Mouse (Mus musculus): ENCODE measurements around the gene Enox2.

DNA sequence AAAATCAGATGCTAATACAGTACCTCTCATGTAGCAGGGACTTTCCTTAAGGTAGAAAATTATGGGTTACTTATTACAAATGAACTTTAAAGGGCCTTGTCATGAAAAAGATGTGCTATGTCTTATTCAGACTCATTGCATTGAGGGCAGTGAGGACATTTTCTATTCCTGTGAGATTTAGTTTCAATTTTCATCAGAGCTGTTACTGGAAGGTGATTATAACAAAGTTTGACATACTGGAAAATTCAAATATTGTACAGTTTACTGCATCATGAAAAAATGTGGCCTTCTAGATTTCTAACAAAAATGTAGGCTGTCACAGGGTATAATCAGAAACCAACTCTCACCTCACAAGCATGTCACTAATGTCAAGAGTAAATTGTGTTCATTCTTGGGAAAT, 242.9 kb downstream of the Enox2 start:
- no peak for TF ChIP-seq CTCF (IDR thresholded peaks at IDR 0.05; ENCODE audit: control insufficient read depth, insufficient read depth, low read length)
- TF ChIP-seq POLR2A (IDR thresholded peaks at IDR 0.05; ENCODE audit: borderline replicate concordance, control insufficient read depth, low read depth, low read length), result no peak

Data from bone marrow, adult 2 months (tissue).